Mouse (Mus musculus): Measurements from ENCODE around the gene Gltp.

- TF ChIP-seq CTCF (IDR thresholded peaks at IDR 0.05; ENCODE audit: low read depth) (no peak), EP300 (IDR thresholded peaks at IDR 0.05; ENCODE audit: low read depth) (no peak)
Observed at GRCm38 (mm10) chr5:114664139-114664538, 26.6 kb downstream of the Gltp start.

Measured in liver, postnatal 0 days (tissue).